Mouse (Mus musculus): Measurements from ENCODE around the gene Ptcd3. TPM values are rescaled to one million over a fixed set of nuclear protein-coding genes. Genes with fewer than 3 reads are reported as not detected.
"Not testable (repeated sequence)": the region's sequence is repeated elsewhere in the genome, so short reads cannot be mapped to it uniquely, and the experiment has no call there.

Ptcd3 gene
- polyA plus RNA-seq, 1 experiment from 2014 or later = 91.1 TPM

GRCm38 (mm10) chr6:71932347-71932746 lies 23.8 kb upstream of the Ptcd3 start:
- Histone ChIP-seq H3K4me3 (replicated peaks; ENCODE audit: low read length) (no peak overlapping the region), H3K9ac (no peak overlapping the region), H3K36me3 (replicated peaks; ENCODE audit: control insufficient read depth, insufficient read depth) (peaks cover 87% of the 10 kb centered on the region), H3K4me2 (replicated peaks) (no peak overlapping the region), H3K27me3 (ENCODE audit: control insufficient read depth, insufficient read depth, low read length) (no peaks in the 10 kb centered on the region), H3K27ac (no peak overlapping the region), H3K4me1 (replicated peaks; ENCODE audit: control insufficient read depth, insufficient read depth, low read length) (no peaks in the 10 kb centered on the region), H3K9me3 (ENCODE audit: control insufficient read depth, low read length) (no peaks in the 10 kb centered on the region)
- DNase-seq (ENCODE audit: low spot score) = no peak
- WGBS = 91% methylated on average over 5 of the region's 5 CpGs
- no peak for ATAC-seq (ENCODE audit: low FRiP score)

GRCm38 (mm10) chr6:71930830-71931437 lies 22.4 kb upstream of the Ptcd3 start:
- H3K27me3 ChIP-seq (ENCODE audit: control insufficient read depth, insufficient read depth, low read length) = no peaks in the 10 kb centered on the region
- no peak overlapping the region for H3K4me3 ChIP-seq (replicated peaks; ENCODE audit: low read length)
- H3K4me2 ChIP-seq (replicated peaks) = no peak overlapping the region
- no peaks in the 10 kb centered on the region for H3K4me1 ChIP-seq (replicated peaks; ENCODE audit: control insufficient read depth, insufficient read depth, low read length)
- no peak overlapping the region for H3K27ac ChIP-seq
- H3K36me3 ChIP-seq (replicated peaks; ENCODE audit: control insufficient read depth, insufficient read depth) = peaks cover 87% of the 10 kb centered on the region
- WGBS = 92% methylated on average over 12 of the region's 12 CpGs
- no peak for DNase-seq (ENCODE audit: low spot score)
- no peak overlapping the region for H3K9ac ChIP-seq
- H3K9me3 ChIP-seq (ENCODE audit: control insufficient read depth, low read length) = no peaks in the 10 kb centered on the region
- ATAC-seq (ENCODE audit: low FRiP score) = no peak

DNA sequence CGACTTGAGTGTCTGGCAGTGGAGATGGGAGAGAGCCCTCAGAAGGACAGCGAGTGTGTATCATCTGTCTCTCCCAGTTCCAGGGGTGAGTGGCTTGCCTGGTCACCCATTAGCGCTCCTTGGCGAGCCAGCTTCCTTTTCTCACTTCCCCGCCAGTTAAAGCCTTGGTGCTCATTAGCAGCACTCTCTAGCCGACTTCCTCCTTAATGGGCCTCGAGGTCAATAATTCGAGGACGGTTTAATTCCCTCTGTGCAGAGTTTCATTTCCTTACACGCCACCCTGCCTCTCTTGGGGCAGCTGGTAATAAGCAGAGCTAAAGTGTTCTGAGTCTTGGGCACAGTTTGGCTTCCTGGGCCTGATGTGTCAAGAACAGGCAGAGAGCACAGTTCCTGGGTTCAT lies 21.5 kb upstream of the Ptcd3 start:
- peaks cover 82% of the 10 kb centered on the region for H3K36me3 ChIP-seq (replicated peaks; ENCODE audit: control insufficient read depth, insufficient read depth)
- H3K27me3 ChIP-seq (ENCODE audit: control insufficient read depth, insufficient read depth, low read length) = no peaks in the 10 kb centered on the region
- no peak overlapping the region for H3K4me3 ChIP-seq (replicated peaks; ENCODE audit: low read length)
- H3K27ac ChIP-seq = no peak overlapping the region
- H3K4me2 ChIP-seq (replicated peaks) = no peak overlapping the region
- WGBS = 90% methylated on average over 10 of the region's 10 CpGs
- DNase-seq (ENCODE audit: low spot score) = no peak
- no peak for ATAC-seq (ENCODE audit: low FRiP score)
- H3K9ac ChIP-seq = no peak overlapping the region
- no peaks in the 10 kb centered on the region for H3K9me3 ChIP-seq (ENCODE audit: control insufficient read depth, low read length)
- H3K4me1 ChIP-seq (replicated peaks; ENCODE audit: control insufficient read depth, insufficient read depth, low read length) = no peaks in the 10 kb centered on the region

- Histone ChIP-seq H3K4me1 (replicated peaks; ENCODE audit: control insufficient read depth, insufficient read depth, low read length) (no peaks in the 10 kb centered on the region), H3K27me3 (ENCODE audit: control insufficient read depth, insufficient read depth, low read length) (no peaks in the 10 kb centered on the region), H3K4me2 (replicated peaks) (no peak overlapping the region), H3K9ac (no peak overlapping the region), H3K9me3 (ENCODE audit: control insufficient read depth, low read length) (no peaks in the 10 kb centered on the region), H3K36me3 (replicated peaks; ENCODE audit: control insufficient read depth, insufficient read depth) (peaks cover 87% of the 10 kb centered on the region), H3K4me3 (replicated peaks; ENCODE audit: low read length) (no peak overlapping the region), H3K27ac (no peak overlapping the region)
- DNase-seq (ENCODE audit: low spot score) (peak; percentile 74), ATAC-seq (ENCODE audit: low FRiP score) (peak; percentile 51; the same call in 1 of the 2 replicates)
These were observed 19.4 kb upstream of the Ptcd3 start for GRCm38 (mm10) chr6:71927911-71928310.

DNA sequence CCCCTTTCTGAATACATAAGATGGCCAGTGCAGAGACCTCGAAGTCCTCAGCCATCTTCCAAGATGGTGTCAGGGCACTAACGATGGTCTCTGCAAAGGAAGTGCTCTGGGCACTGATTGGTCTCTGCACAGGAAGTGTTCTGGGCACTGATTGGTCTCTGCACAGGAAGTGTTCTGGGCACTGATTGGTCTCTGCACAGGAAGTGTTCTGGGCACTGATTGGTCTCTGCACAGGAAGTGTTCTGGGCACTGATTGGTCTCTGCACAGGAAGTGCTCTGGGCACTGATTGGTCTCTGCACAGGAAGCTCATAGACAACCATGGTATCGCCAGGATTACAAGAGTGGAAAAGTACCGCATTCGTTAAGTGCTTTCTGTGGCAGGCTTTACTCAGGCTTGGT lies 16.7 kb upstream of the Ptcd3 start:
- not testable (repeated sequence) for H3K4me3 ChIP-seq (replicated peaks; ENCODE audit: low read length); H3K27me3 ChIP-seq (ENCODE audit: control insufficient read depth, insufficient read depth, low read length); H3K9me3 ChIP-seq (ENCODE audit: control insufficient read depth, low read length); H3K9ac ChIP-seq; H3K4me1 ChIP-seq (replicated peaks; ENCODE audit: control insufficient read depth, insufficient read depth, low read length); H3K27ac ChIP-seq; H3K4me2 ChIP-seq (replicated peaks); DNase-seq (ENCODE audit: low spot score); ATAC-seq (ENCODE audit: low FRiP score)
- WGBS = 94% methylated on average over 5 of the region's 5 CpGs
- H3K36me3 ChIP-seq (replicated peaks; ENCODE audit: control insufficient read depth, insufficient read depth) = peaks cover 86% of the 10 kb centered on the region

GRCm38 (mm10) chr6:71920752-71921151 lies 12.2 kb upstream of the Ptcd3 start:
- Histone ChIP-seq H3K9ac (no peak overlapping the region), H3K4me2 (replicated peaks) (no peak overlapping the region), H3K9me3 (ENCODE audit: control insufficient read depth, low read length) (no peaks in the 10 kb centered on the region), H3K27me3 (ENCODE audit: control insufficient read depth, insufficient read depth, low read length) (no peaks in the 10 kb centered on the region), H3K4me3 (replicated peaks; ENCODE audit: low read length) (no peak overlapping the region), H3K27ac (no peak overlapping the region), H3K4me1 (replicated peaks; ENCODE audit: control insufficient read depth, insufficient read depth, low read length) (no peaks in the 10 kb centered on the region), H3K36me3 (replicated peaks; ENCODE audit: control insufficient read depth, insufficient read depth) (peaks cover 89% of the 10 kb centered on the region)
- WGBS = 97% methylated on average over 7 of the region's 7 CpGs
- ATAC-seq (ENCODE audit: low FRiP score) (no peak), DNase-seq (ENCODE audit: low spot score) (no peak)

DNA sequence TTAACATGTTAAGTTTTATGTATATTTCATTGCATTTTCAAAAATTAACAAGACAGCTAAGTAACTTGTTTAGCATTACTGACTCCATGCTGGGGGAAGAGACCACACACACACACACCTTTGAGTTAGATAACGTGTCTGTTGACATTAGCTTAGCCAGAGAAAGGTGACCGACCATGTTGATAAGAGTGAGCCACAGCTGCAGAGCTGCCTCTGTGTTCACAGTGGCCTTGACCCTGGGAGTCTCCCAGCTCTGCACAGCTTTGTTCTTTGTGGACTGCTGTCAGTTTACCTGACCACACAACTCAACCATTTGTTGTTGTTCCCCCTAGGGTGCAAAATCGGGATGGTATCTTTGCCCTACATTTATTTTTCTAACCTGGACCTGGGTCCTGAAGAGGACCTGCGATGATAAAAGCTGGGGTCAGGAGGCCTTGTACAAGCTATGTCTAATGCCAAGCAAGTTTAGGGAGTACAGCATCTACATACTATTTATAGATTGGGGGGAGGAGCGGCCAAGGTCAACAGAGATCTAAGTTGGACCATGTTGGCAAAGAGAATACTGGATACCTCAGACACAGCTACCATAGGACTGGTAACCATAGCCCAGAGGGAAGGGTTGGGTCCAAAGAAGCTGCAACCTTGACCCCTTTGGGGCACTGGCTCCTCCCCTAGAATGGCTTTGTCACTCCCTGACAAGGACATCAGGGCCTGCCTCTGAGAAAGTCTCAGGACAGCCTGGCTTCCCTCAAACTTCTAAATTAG lies 3.3 kb upstream of the Ptcd3 start:
- no peaks in the 10 kb centered on the region for H3K9me3 ChIP-seq (ENCODE audit: control insufficient read depth, low read length)
- DNase-seq (ENCODE audit: low spot score) = no peak
- no peak overlapping the region for H3K4me3 ChIP-seq (replicated peaks; ENCODE audit: low read length)
- no peak overlapping the region for H3K9ac ChIP-seq
- no peak overlapping the region for H3K4me2 ChIP-seq (replicated peaks)
- ATAC-seq (ENCODE audit: low FRiP score) = no peak
- H3K27ac ChIP-seq = no peak overlapping the region
- H3K27me3 ChIP-seq (ENCODE audit: control insufficient read depth, insufficient read depth, low read length) = no peaks in the 10 kb centered on the region
- H3K36me3 ChIP-seq (replicated peaks; ENCODE audit: control insufficient read depth, insufficient read depth) = peaks cover 44% of the 10 kb centered on the region
- peaks cover 13% of the 10 kb centered on the region; the same call in 1 of the 2 replicates for H3K4me1 ChIP-seq (replicated peaks; ENCODE audit: control insufficient read depth, insufficient read depth, low read length)
- WGBS = 88% methylated on average over 5 of the region's 5 CpGs

- WGBS = 83% methylated on average over 6 of the region's 6 CpGs
- Histone ChIP-seq H3K27me3 (ENCODE audit: control insufficient read depth, insufficient read depth, low read length) (no peaks in the 10 kb centered on the region), H3K9ac (0 out of 2 replicates have a peak overlapping the region, but pooled peaks have one; percentile 74), H3K36me3 (replicated peaks; ENCODE audit: control insufficient read depth, insufficient read depth) (peaks cover 46% of the 10 kb centered on the region), H3K27ac (no peak overlapping the region), H3K4me2 (replicated peaks) (peak overlapping the region; percentile 85), H3K4me1 (replicated peaks; ENCODE audit: control insufficient read depth, insufficient read depth, low read length) (peaks cover 14% of the 10 kb centered on the region; the same call in 1 of the 2 replicates), H3K4me3 (replicated peaks; ENCODE audit: low read length) (peak overlapping the region; percentile 77), H3K9me3 (ENCODE audit: control insufficient read depth, low read length) (no peaks in the 10 kb centered on the region)
- DNase-seq (ENCODE audit: low spot score) = no peak
- ATAC-seq (ENCODE audit: low FRiP score) = no peak
These were observed 1.3 kb upstream of the Ptcd3 start for GRCm38 (mm10) chr6:71909840-71910239.

DNA sequence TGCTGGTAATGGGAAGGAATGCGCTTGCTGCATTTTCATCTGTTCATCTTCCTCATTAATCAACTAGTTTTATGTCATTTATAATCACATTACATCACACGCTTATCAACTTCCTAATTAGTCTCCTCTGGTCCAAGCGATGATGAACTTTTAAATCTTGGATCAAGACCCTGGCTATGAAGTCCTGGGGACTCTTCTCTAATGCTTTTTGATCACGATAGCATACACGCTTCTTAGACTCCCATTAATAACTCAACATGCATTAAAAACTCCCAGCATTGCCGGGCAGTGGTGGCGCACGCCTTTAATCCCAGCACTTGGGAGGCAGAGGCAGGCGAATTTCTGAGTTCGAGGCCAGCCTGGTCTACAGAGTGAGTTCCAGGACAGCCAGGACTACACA lies 834 bp upstream of the Ptcd3 start:
- H3K4me3 ChIP-seq (replicated peaks; ENCODE audit: low read length) = peak overlapping the region; percentile 77
- H3K27ac ChIP-seq = peak overlapping the region; percentile 32; the same call in 1 of the 2 replicates
- peak overlapping the region; percentile 85 for H3K4me2 ChIP-seq (replicated peaks)
- peaks cover 46% of the 10 kb centered on the region for H3K36me3 ChIP-seq (replicated peaks; ENCODE audit: control insufficient read depth, insufficient read depth)
- 25% methylated on average over 10 of the region's 10 CpGs for WGBS
- ATAC-seq (ENCODE audit: low FRiP score) = 0 out of 2 replicates have a peak, but pooled peaks have one; percentile 1
- no peaks in the 10 kb centered on the region for H3K9me3 ChIP-seq (ENCODE audit: control insufficient read depth, low read length)
- no peak for DNase-seq (ENCODE audit: low spot score)
- H3K27me3 ChIP-seq (ENCODE audit: control insufficient read depth, insufficient read depth, low read length) = no peaks in the 10 kb centered on the region
- peak overlapping the region; percentile 74 for H3K9ac ChIP-seq
- H3K4me1 ChIP-seq (replicated peaks; ENCODE audit: control insufficient read depth, insufficient read depth, low read length) = peaks cover 14% of the 10 kb centered on the region; the same call in 1 of the 2 replicates

Measured in hindbrain, embryonic 14.5 days (tissue).